Mouse (Mus musculus): ENCODE measurements at regions not wholly inside any gene's neighbourhood (a gene's known extent, or its start where the extent isn't known, plus 50 kb on each side); places are given as distances from the start of the nearest gene placed in this dataset.
"Not testable (repeated sequence)": the region's sequence is repeated elsewhere in the genome, so short reads cannot be mapped to it uniquely, and the experiment has no call there.

- no peak for DNase-seq
Measured at GRCm38 (mm10) chr13:45130516-45131249, 52.2 kb downstream of the Gm9817 start.

GRCm38 (mm10) chr13:45140616-45141015 is 62.1 kb downstream of the Gm9817 start:
- DNase-seq, result no peak

GRCm38 (mm10) chr13:45145129-45145528 is 66.6 kb downstream of the Gm9817 start:
- no peak for DNase-seq

GRCm38 (mm10) chr13:45156223-45156622 is 77.7 kb downstream of the Gm9817 start:
- peak; percentile 52 for DNase-seq

GRCm38 (mm10) chr13:45156982-45157381 is 78.5 kb downstream of the Gm9817 start:
- DNase-seq, result no peak

GRCm38 (mm10) chr13:45160281-45160680 is 81.8 kb downstream of the Gm9817 start:
- DNase-seq, result no peak

GRCm38 (mm10) chr13:45164001-45164778 is 85.7 kb downstream of the Gm9817 start:
- no peak for DNase-seq

- DNase-seq, result peak; percentile 55
Measured at GRCm38 (mm10) chr13:45165159-45165558, 86.7 kb downstream of the Gm9817 start.

- DNase-seq, result no peak
Measured at GRCm38 (mm10) chr13:45169716-45170115, 91.2 kb downstream of the Gm9817 start.

- DNase-seq, result no peak
Measured at GRCm38 (mm10) chr13:45173139-45173538, 94.6 kb downstream of the Gm9817 start.

GRCm38 (mm10) chr13:45175711-45176205 is 97.3 kb downstream of the Gm9817 start:
- DNase-seq, result not testable (repeated sequence)

- DNase-seq, result peak; percentile 12
Measured at GRCm38 (mm10) chr13:45181529-45182230, 103.2 kb downstream of the Gm9817 start.

GRCm38 (mm10) chr13:45189389-45189788 is 110.9 kb downstream of the Gm9817 start:
- DNase-seq, result no peak

- no peak for DNase-seq
Measured at GRCm38 (mm10) chr13:45190151-45190550, 111.7 kb downstream of the Gm9817 start.

GRCm38 (mm10) chr13:45192079-45192478 is 113.6 kb downstream of the Gm9817 start:
- DNase-seq, result no peak

GRCm38 (mm10) chr13:45195562-45195961 is 117.1 kb downstream of the Gm9817 start:
- DNase-seq, result no peak

- no peak for DNase-seq
Measured at GRCm38 (mm10) chr13:45196363-45196762, 117.9 kb downstream of the Gm9817 start.

GRCm38 (mm10) chr13:45200511-45201120 is 122.1 kb downstream of the Gm9817 start:
- DNase-seq, result no peak

- DNase-seq, result no peak
Measured at GRCm38 (mm10) chr13:45204856-45205255, 126.4 kb downstream of the Gm9817 start.

GRCm38 (mm10) chr13:45208540-45209197 is 130.2 kb downstream of the Gm9817 start:
- DNase-seq, result no peak

GRCm38 (mm10) chr13:45211241-45211640 is 132.7 kb downstream of the Gm9817 start:
- no peak for DNase-seq

GRCm38 (mm10) chr13:45213116-45213834 is 134.8 kb downstream of the Gm9817 start:
- no peak for DNase-seq

All from kidney, adult 9 months (tissue).